Mouse (Mus musculus) C2C12 (cell line): ENCODE measurements around the gene Zfp418. TPM values are rescaled to one million over a fixed set of nuclear protein-coding genes. Genes with fewer than 3 reads are reported as not detected.

Experiments
- polyA plus RNA-seq: library from polyadenylated mRNA; unstranded; fragments of >200 nt; fragmentation: generic; extraction: Trizol; gene quantifications from one replicate; pipeline ENCODE4 v1.2.1, GENCODE M21; 2012; ENCODE audit warnings: missing spikeins

Zfp418 gene
- polyA plus RNA-seq, 1 experiment = 0.49 TPM

Other genes starting within 250 kb of the Zfp418 start
- not detected for gene Aurkc, start 176.0 kb upstream of the Zfp418 start, polyA plus RNA-seq
- gene Zfp954, start 49.8 kb upstream of the Zfp418 start, polyA plus RNA-seq = 6.0 TPM
- gene Zfp773, start 34.6 kb upstream of the Zfp418 start, polyA plus RNA-seq = 0.02 TPM
- gene Zfp772, start 38.7 kb downstream of the Zfp418 start, polyA plus RNA-seq = 1.4 TPM
- 0.01 TPM for gene Vmn2r29, start 76.0 kb downstream of the Zfp418 start, polyA plus RNA-seq
- 0.13 TPM for gene Gm45844, start 107.0 kb downstream of the Zfp418 start, polyA plus RNA-seq
- 14.5 TPM for gene Clcn4, start 129.5 kb downstream of the Zfp418 start, polyA plus RNA-seq
- gene Vmn2r30, start 166.3 kb downstream of the Zfp418 start, polyA plus RNA-seq = not detected
- not detected for gene Gm45783, start 203.2 kb downstream of the Zfp418 start, polyA plus RNA-seq
- not detected for gene Vmn2r31, start 228.4 kb downstream of the Zfp418 start, polyA plus RNA-seq